Comparison of ENCODE assay signal across 8 mouse cellular contexts in genomic region chr17:26506031-26506641, GRCm38 (mm10). TPM values are rescaled to one million over a fixed set of nuclear protein-coding genes. Genes with fewer than 3 reads are reported as not detected.
DNase-seq lines count a peak whose midpoint lies in the region; ATAC-seq lines count a peak whose summit lies in the region.

No protein-coding gene starts in this region.

- 76% methylated on average over 14 of the region's 14 CpGs for WGBS in embryonic facial prominence, embryonic 12.5 days
- WGBS in hindbrain, embryonic 11.5 days, result 79% methylated on average over 14 of the region's 14 CpGs
- WGBS in liver, embryonic 11.5 days, result 81% methylated on average over 14 of the region's 14 CpGs
- WGBS in neural tube, embryonic 13.5 days, result 79% methylated on average over 14 of the region's 14 CpGs

- H3K4me3 ChIP-seq in megakaryocyte, embryonic 14.5 days (replicated peaks), result peak overlapping the region; percentile 97
- H3K4me3 ChIP-seq in embryonic facial prominence, embryonic 12.5 days, result peak overlapping the region; percentile 80
- peak overlapping the region; percentile 85 for H3K4me3 ChIP-seq in hindbrain, embryonic 11.5 days (ENCODE audit: low read depth, low read length)
- H3K4me3 ChIP-seq in liver, embryonic 11.5 days (ENCODE audit: low read depth, low read length), result peak overlapping the region; percentile 83
- peak overlapping the region; percentile 71 for H3K4me3 ChIP-seq in neural tube, embryonic 13.5 days

- peak overlapping the region; percentile 81 for H3K4me2 ChIP-seq in embryonic facial prominence, embryonic 12.5 days (replicated peaks)
- H3K4me2 ChIP-seq in hindbrain, embryonic 11.5 days (replicated peaks; ENCODE audit: low read depth, low read length), result peak overlapping the region; percentile 78
- H3K4me2 ChIP-seq in liver, embryonic 11.5 days, result peak overlapping the region; percentile 85
- H3K4me2 ChIP-seq in neural tube, embryonic 13.5 days, result peak overlapping the region; percentile 90

- intact Hi-C loops in left cerebral cortex, postnatal 36 days (cut with DNase I), result loop anchor here (5.0 kb wide), 2 partner anchors 71 to 126 kb away; no protein-coding TSS in a partner anchor

- peaks cover 2% of the 10 kb centered on the region for H3K27me3 ChIP-seq in megakaryocyte, embryonic 14.5 days (replicated peaks)
- no peaks in the 10 kb centered on the region for H3K27me3 ChIP-seq in embryonic facial prominence, embryonic 12.5 days
- no peaks in the 10 kb centered on the region for H3K27me3 ChIP-seq in hindbrain, embryonic 11.5 days (ENCODE audit: control insufficient read depth, insufficient read depth, low read length)
- H3K27me3 ChIP-seq in liver, embryonic 11.5 days (replicated peaks; ENCODE audit: control insufficient read depth, insufficient read depth, low read length), result no peaks in the 10 kb centered on the region
- H3K27me3 ChIP-seq in neural tube, embryonic 13.5 days, result no peaks in the 10 kb centered on the region

- H3K27ac ChIP-seq in embryonic facial prominence, embryonic 12.5 days, result 0 out of 2 replicates have a peak overlapping the region, but pooled peaks have one; percentile 11
- H3K27ac ChIP-seq in hindbrain, embryonic 11.5 days (ENCODE audit: low read depth, low read length), result no peak overlapping the region
- H3K27ac ChIP-seq in liver, embryonic 11.5 days (ENCODE audit: low read depth, low read length), result no peak overlapping the region
- 0 out of 2 replicates have a peak overlapping the region, but pooled peaks have one; percentile 99 for H3K27ac ChIP-seq in neural tube, embryonic 13.5 days (replicated peaks)

- no peaks in the 10 kb centered on the region for H3K9me3 ChIP-seq in megakaryocyte, embryonic 14.5 days
- H3K9me3 ChIP-seq in embryonic facial prominence, embryonic 12.5 days, result no peaks in the 10 kb centered on the region
- H3K9me3 ChIP-seq in hindbrain, embryonic 11.5 days (ENCODE audit: control insufficient read depth, low read length), result no peaks in the 10 kb centered on the region
- no peaks in the 10 kb centered on the region for H3K9me3 ChIP-seq in liver, embryonic 11.5 days (ENCODE audit: control insufficient read depth, low read length)
- no peaks in the 10 kb centered on the region for H3K9me3 ChIP-seq in neural tube, embryonic 13.5 days

- DNase-seq in hindbrain, embryonic 11.5 days (ENCODE audit: low spot score), result peak; percentile 8
- no peak for DNase-seq in liver, embryonic 11.5 days (ENCODE audit: low spot score)
- DNase-seq in left cerebral cortex, postnatal 36 days (ENCODE audit: low spot score in 2 of 2), result no peak
- DNase-seq in layer of hippocampus, adult 9-10 months (ENCODE audit: low spot score), result no peak

- peaks cover 20% of the 10 kb centered on the region for H3K36me3 ChIP-seq in megakaryocyte, embryonic 14.5 days (replicated peaks; ENCODE audit: low read length)
- H3K36me3 ChIP-seq in embryonic facial prominence, embryonic 12.5 days, result peaks cover 5% of the 10 kb centered on the region; the same call in 1 of the 2 replicates
- H3K36me3 ChIP-seq in hindbrain, embryonic 11.5 days (ENCODE audit: control insufficient read depth, insufficient read depth, low read length), result no peaks in the 10 kb centered on the region
- peaks cover 5% of the 10 kb centered on the region; the same call in 1 of the 2 replicates for H3K36me3 ChIP-seq in liver, embryonic 11.5 days (ENCODE audit: control insufficient read depth, insufficient read depth, low read length)
- no peaks in the 10 kb centered on the region for H3K36me3 ChIP-seq in neural tube, embryonic 13.5 days

- 0 out of 2 replicates have a peak overlapping the region, but pooled peaks have one; percentile 27 for H3K9ac ChIP-seq in embryonic facial prominence, embryonic 12.5 days
- peak overlapping the region; percentile 95 for H3K9ac ChIP-seq in hindbrain, embryonic 11.5 days (ENCODE audit: low read depth, low read length)
- no peak overlapping the region; the same call in none of the 2 replicates for H3K9ac ChIP-seq in liver, embryonic 11.5 days (ENCODE audit: low read depth, low read length)
- peak overlapping the region; percentile 93 for H3K9ac ChIP-seq in neural tube, embryonic 13.5 days

- no peak for ATAC-seq in megakaryocyte, adult 5-6 weeks (ENCODE audit: poor library complexity, severe bottlenecking)
- no peak for ATAC-seq in embryonic facial prominence, embryonic 12.5 days (ENCODE audit: insufficient number of reproducible peaks, insufficient read depth, low FRiP score, low TSS enrichment)
- no peak for ATAC-seq in hindbrain, embryonic 11.5 days (ENCODE audit: low FRiP score)
- ATAC-seq in liver, embryonic 11.5 days (replicated peaks; ENCODE audit: low FRiP score), result no peak
- no peak for ATAC-seq in neural tube, embryonic 13.5 days (ENCODE audit: low read depth)

- peaks cover 76% of the 10 kb centered on the region for H3K4me1 ChIP-seq in megakaryocyte, embryonic 14.5 days
- peaks cover 46% of the 10 kb centered on the region for H3K4me1 ChIP-seq in embryonic facial prominence, embryonic 12.5 days
- peaks cover 26% of the 10 kb centered on the region for H3K4me1 ChIP-seq in hindbrain, embryonic 11.5 days (replicated peaks; ENCODE audit: control insufficient read depth, insufficient read depth, low read length)
- peaks cover 39% of the 10 kb centered on the region for H3K4me1 ChIP-seq in liver, embryonic 11.5 days (replicated peaks; ENCODE audit: control insufficient read depth, insufficient read depth, low read length)
- H3K4me1 ChIP-seq in neural tube, embryonic 13.5 days (replicated peaks), result peaks cover 55% of the 10 kb centered on the region

RNA-seq across cellular contexts. Expression of gene Ergic1, which starts 55.2 kb away (rescaled TPM):
- polyA plus RNA-seq in megakaryocyte, embryonic 14.5 days (2012; ENCODE audit: insufficient read depth, low replicate concordance), result 21.0 and 26.5 TPM in 2 replicates
- total RNA-seq in megakaryocyte, adult 5-6 weeks (2015), result 18.9 and 22.1 TPM in 2 replicates
- 9.6 and 16.3 TPM in 2 replicates for total RNA-seq in megakaryocyte, adult 5-6 weeks (2017)
- 102 and 103 TPM in 2 replicates for polyA plus RNA-seq in embryonic facial prominence, embryonic 12.5 days (2016; fragmentation: Nextera tagmentation; extraction: Ambion mirVana)
- 112 and 119 TPM in 2 replicates for polyA plus RNA-seq in hindbrain, embryonic 11.5 days (2014; fragmentation: Nextera tagmentation; extraction: Ambion mirVana)
- 89.5 and 96.1 TPM in 2 replicates for polyA plus RNA-seq in liver, embryonic 11.5 days (2014; fragmentation: Nextera tagmentation; extraction: Ambion mirVana)
- 91.0 and 92.7 TPM in 2 replicates for polyA plus RNA-seq in neural tube, embryonic 13.5 days (2015; fragmentation: Nextera tagmentation; extraction: Ambion mirVana)
- 100 to 1,000 TPM; 154 TPM for total RNA-seq in left cerebral cortex, postnatal 36 days (2021)

RNA-seq across cellular contexts. Expression of gene Dusp1, which starts 55.8 kb away (rescaled TPM):
- polyA plus RNA-seq in megakaryocyte, embryonic 14.5 days (2012; ENCODE audit: insufficient read depth, low replicate concordance), result 11.6 and 65.1 TPM in 2 replicates
- total RNA-seq in megakaryocyte, adult 5-6 weeks (2015), result 265 and 280 TPM in 2 replicates
- total RNA-seq in megakaryocyte, adult 5-6 weeks (2017), result 58.9 and 72.1 TPM in 2 replicates
- polyA plus RNA-seq in embryonic facial prominence, embryonic 12.5 days (2016; fragmentation: Nextera tagmentation; extraction: Ambion mirVana), result 19.4 and 20.6 TPM in 2 replicates
- polyA plus RNA-seq in hindbrain, embryonic 11.5 days (2014; fragmentation: Nextera tagmentation; extraction: Ambion mirVana), result 34.9 and 39.0 TPM in 2 replicates
- polyA plus RNA-seq in liver, embryonic 11.5 days (2014; fragmentation: Nextera tagmentation; extraction: Ambion mirVana), result 18.6 and 22.7 TPM in 2 replicates
- polyA plus RNA-seq in neural tube, embryonic 13.5 days (2015; fragmentation: Nextera tagmentation; extraction: Ambion mirVana), result 32.5 and 36.8 TPM in 2 replicates
- total RNA-seq in left cerebral cortex, postnatal 36 days (2021), result 10 to 100 TPM; 25.0 to 66.5 TPM

Comparison
In these comparisons a context has a peak if more than half of its experiments do, and no peak if none do; other contexts are left out.
1. H3K27ac ChIP-seq: peak in embryonic facial prominence, embryonic 12.5 days (single experiment) and neural tube, embryonic 13.5 days (single experiment); none in hindbrain, embryonic 11.5 days (single experiment) and liver, embryonic 11.5 days (single experiment).
2. Peak in every context shown above with its lines, with median percentiles within 50 percentile points of each other: H3K4me3 ChIP-seq and H3K4me2 ChIP-seq.